Mouse (Mus musculus) heart, embryonic 16.5 days (tissue): ENCODE measurements around the gene Dgkh. TPM values are rescaled to one million over a fixed set of nuclear protein-coding genes. Genes with fewer than 3 reads are reported as not detected.
A peak's percentile ranks its signal among the peaks of the same experiment; 100 is the strongest.

Experiments used
- ATAC-seq: fragments of 200-750 bp; cut with Nextera tagmentation; replicated peaks from 2 replicates; pipeline ENCODE4 v1.8.0; 2017; ENCODE audit warnings: moderate number of reproducible peaks; ENCODE audit not compliant: insufficient read depth, low FRiP score; ENCODE audit errors: extremely low read depth
- H3K27ac ChIP-seq: fragments of 300-500 bp; sonication (generic); 2 replicates; pipeline ENCODE4 v1.5.1; 2014; ENCODE audit warnings: mild to moderate bottlenecking, low read length, control low read depth, moderate library complexity
- H3K27me3 ChIP-seq: fragments of 300-500 bp; sonication (generic); 2 replicates; pipeline ENCODE4 v1.6.1; 2014; ENCODE audit warnings: low read length, mixed read lengths; ENCODE audit not compliant: control insufficient read depth, insufficient read depth
- H3K36me3 ChIP-seq: fragments of 300-500 bp; sonication (generic); 2 replicates; pipeline ENCODE4 v1.6.1; 2014; ENCODE audit not compliant: control insufficient read depth, insufficient read depth
- H3K4me1 ChIP-seq: fragments of 300-500 bp; sonication (generic); 2 replicates; pipeline ENCODE4 v1.6.1; 2014; ENCODE audit warnings: low read length, mixed read lengths; ENCODE audit not compliant: control insufficient read depth, insufficient read depth
- H3K4me2 ChIP-seq: fragments of 300-500 bp; sonication (generic); 2 replicates; pipeline ENCODE4 v1.6.1; 2014; ENCODE audit warnings: low read depth, mild to moderate bottlenecking, control low read depth, low read length
- H3K4me3 ChIP-seq: fragments of 300-500 bp; sonication (generic); 2 replicates; pipeline ENCODE4 v1.5.1; 2014; ENCODE audit warnings: mild to moderate bottlenecking, control low read depth, low read length
- H3K9ac ChIP-seq: fragments of 300-500 bp; sonication (generic); 2 replicates; pipeline ENCODE4 v1.6.1; 2014; ENCODE audit warnings: low read length, control low read depth
- H3K9me3 ChIP-seq: fragments of 300-500 bp; sonication (generic); replicated peaks from 2 replicates; pipeline ENCODE4 v1.6.1; 2016; ENCODE audit warnings: low read length; ENCODE audit not compliant: control insufficient read depth
- WGBS: fragments of 180-500 bp; shearing (Covaris S2); extraction: QIAGEN DNeasy Blood & Tissue Kit; methylation state at CpG from one replicate; pipeline ENCODE4 v1.1.7; 2014; 5-methylcytosine and 5-hydroxymethylcytosine counted together
- polyA plus RNA-seq: library from polyadenylated mRNA; unstranded; fragments of >200 nt; fragmentation: Nextera tagmentation; extraction: Ambion mirVana; gene quantifications from 2 replicates; pipeline ENCODE4 v1.2.1, GENCODE M21; 2015

Dgkh gene
- polyA plus RNA-seq, 1 experiment from 2014 or later = 1.1 TPM

- Histone ChIP-seq H3K4me1 (no peaks in the 10 kb centered on the region), H3K36me3 (no peaks in the 10 kb centered on the region), H3K27me3 (no peaks in the 10 kb centered on the region), H3K4me3 (no peak overlapping the region), H3K9me3 (no peaks in the 10 kb centered on the region), H3K27ac (no peak overlapping the region), H3K4me2 (no peak overlapping the region), H3K9ac (no peak overlapping the region)
- no peak for ATAC-seq
- WGBS = 48% methylated on average over 7 of the region's 7 CpGs
Observed at GRCm38 (mm10) chr14:78641314-78641713, 91.3 kb downstream of the Dgkh start.

DNA sequence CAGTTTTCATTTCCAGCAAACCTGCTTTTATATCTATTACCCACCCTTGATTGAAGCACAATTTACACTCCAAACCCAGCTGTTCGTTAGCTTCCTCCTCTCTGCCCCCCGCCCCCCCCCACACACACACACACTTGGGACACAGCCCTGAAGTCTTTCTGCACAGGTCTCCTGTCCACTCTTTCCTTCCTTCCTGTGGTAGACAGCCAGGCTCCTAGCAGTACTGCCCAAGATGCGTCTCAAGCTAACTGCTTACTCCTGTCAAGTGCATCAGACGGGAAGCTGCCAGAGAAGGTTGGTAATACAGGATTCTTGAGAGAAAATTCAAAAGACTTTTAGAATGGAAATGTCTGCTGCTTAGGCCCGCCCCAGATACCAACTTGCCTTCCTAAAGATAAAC lies 92.9 kb downstream of the Dgkh start:
- H3K4me2 ChIP-seq = no peak overlapping the region
- WGBS = 64% methylated on average over 5 of the region's 5 CpGs
- no peak overlapping the region for H3K4me3 ChIP-seq
- no peak overlapping the region for H3K9ac ChIP-seq
- no peak overlapping the region for H3K27ac ChIP-seq
- H3K4me1 ChIP-seq = no peaks in the 10 kb centered on the region
- H3K9me3 ChIP-seq = no peaks in the 10 kb centered on the region
- H3K36me3 ChIP-seq = no peaks in the 10 kb centered on the region
- H3K27me3 ChIP-seq = no peaks in the 10 kb centered on the region
- no peak for ATAC-seq

DNA sequence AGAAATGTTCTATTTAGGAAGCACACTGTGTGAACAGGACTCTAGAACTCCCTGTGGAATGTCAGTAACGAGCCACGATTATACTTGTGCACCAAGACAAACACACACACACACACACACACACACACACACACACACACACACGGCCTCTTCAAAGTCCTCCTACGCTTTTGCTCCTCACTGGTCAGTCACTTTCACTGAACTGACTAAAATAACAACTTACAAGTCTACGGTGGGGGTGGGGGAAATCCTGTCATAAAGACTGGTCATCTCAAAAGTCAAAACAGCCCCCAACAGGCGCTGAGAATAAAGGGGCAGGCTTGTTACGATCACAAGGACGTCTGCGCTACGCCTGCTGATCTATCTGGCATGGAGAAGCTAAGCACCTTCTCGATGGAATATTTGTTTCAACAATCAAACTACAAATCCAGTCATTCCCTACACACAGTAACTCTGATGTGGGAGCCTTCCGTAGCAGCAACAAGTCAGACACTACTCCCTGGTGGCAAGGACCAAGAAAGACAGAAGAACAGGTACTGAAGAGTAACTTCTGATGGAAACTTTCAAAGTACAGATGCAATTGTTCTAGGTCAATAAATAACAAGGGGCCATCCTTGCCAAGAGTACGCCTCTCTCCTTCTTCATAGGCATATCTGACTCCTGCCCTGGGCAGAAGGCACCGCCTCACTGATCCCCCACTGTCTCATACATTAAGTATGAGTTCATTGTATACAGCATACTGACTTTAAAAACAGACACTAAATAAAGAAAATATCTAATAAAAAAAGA lies 96.8 kb downstream of the Dgkh start:
- H3K9ac ChIP-seq = no peak overlapping the region
- H3K4me2 ChIP-seq = no peak overlapping the region
- H3K4me1 ChIP-seq = no peaks in the 10 kb centered on the region
- no peak overlapping the region for H3K4me3 ChIP-seq
- H3K27me3 ChIP-seq = no peaks in the 10 kb centered on the region
- H3K27ac ChIP-seq = no peak overlapping the region
- ATAC-seq = no peak
- H3K36me3 ChIP-seq = no peaks in the 10 kb centered on the region
- H3K9me3 ChIP-seq = no peaks in the 10 kb centered on the region
- WGBS = 76% methylated on average over 14 of the region's 14 CpGs

DNA sequence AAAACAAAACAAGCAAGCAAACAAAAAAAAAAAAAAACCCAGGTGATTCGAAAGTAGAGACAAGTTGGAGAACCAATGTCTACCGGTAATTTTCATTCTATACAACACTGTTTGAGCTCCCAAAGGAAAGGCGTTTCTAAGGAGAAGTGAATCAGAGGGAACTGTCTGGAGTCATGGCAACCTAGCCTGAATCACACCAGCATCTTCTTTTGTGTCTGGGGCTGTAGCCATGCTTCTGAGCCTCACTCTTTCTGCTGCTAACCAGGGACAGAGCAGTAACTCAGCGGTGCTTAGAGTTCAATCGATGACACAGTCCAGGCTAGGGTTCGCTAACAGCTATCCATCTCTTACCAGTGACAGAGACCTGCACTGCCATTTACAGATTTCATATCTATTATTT lies 99.8 kb downstream of the Dgkh start:
- Histone ChIP-seq H3K27ac (no peak overlapping the region), H3K9me3 (no peaks in the 10 kb centered on the region), H3K9ac (no peak overlapping the region), H3K27me3 (no peaks in the 10 kb centered on the region), H3K4me1 (no peaks in the 10 kb centered on the region), H3K4me2 (no peak overlapping the region), H3K4me3 (no peak overlapping the region), H3K36me3 (no peaks in the 10 kb centered on the region)
- 88% methylated on average over 6 of the region's 6 CpGs for WGBS
- no peak for ATAC-seq

GRCm38 (mm10) chr14:78630923-78631875 lies 101.4 kb downstream of the Dgkh start:
- no peaks in the 10 kb centered on the region for H3K4me1 ChIP-seq
- no peak overlapping the region for H3K9ac ChIP-seq
- no peaks in the 10 kb centered on the region for H3K9me3 ChIP-seq
- ATAC-seq = peak; percentile 37; the same call in 1 of the 2 replicates
- no peak overlapping the region for H3K4me3 ChIP-seq
- H3K36me3 ChIP-seq = no peaks in the 10 kb centered on the region
- H3K4me2 ChIP-seq = no peak overlapping the region
- no peaks in the 10 kb centered on the region for H3K27me3 ChIP-seq
- WGBS = 79% methylated on average over 4 of the region's 4 CpGs
- no peak overlapping the region for H3K27ac ChIP-seq

- ATAC-seq = no peak
- no peaks in the 10 kb centered on the region for H3K4me1 ChIP-seq
- no peak overlapping the region for H3K4me2 ChIP-seq
- no peak overlapping the region for H3K9ac ChIP-seq
- no peaks in the 10 kb centered on the region for H3K27me3 ChIP-seq
- no peak overlapping the region for H3K27ac ChIP-seq
- H3K9me3 ChIP-seq = no peaks in the 10 kb centered on the region
- H3K36me3 ChIP-seq = 0 out of 2 replicates have a peak, but pooled peaks cover 2% of the 10 kb centered on the region
- 75% methylated on average over 21 of the region's 21 CpGs for WGBS
- no peak overlapping the region for H3K4me3 ChIP-seq
Observed at GRCm38 (mm10) chr14:78627516-78628275, 104.9 kb downstream of the Dgkh start.

DNA sequence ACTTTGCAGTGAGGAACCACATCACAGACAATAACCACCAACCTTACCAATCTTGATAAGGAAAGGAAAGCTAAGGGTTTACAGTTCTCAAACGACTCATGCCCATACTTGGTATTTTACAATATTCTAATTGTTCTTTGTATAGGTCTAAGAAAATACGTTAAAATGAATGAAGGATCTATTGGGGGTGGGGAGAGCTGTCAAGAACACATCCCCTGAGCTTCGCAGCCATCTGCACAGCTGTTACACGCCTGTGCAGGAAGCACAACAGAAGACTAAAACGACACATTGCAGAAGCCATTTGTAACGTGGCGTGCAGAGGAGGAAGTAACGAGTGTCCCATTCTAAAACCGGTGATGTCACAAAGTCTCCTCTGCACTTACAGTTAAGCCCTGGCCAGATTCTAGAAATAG lies 113.7 kb downstream of the Dgkh start:
- WGBS = 65% methylated on average over 9 of the region's 9 CpGs
- no peak overlapping the region for H3K27ac ChIP-seq

DNA sequence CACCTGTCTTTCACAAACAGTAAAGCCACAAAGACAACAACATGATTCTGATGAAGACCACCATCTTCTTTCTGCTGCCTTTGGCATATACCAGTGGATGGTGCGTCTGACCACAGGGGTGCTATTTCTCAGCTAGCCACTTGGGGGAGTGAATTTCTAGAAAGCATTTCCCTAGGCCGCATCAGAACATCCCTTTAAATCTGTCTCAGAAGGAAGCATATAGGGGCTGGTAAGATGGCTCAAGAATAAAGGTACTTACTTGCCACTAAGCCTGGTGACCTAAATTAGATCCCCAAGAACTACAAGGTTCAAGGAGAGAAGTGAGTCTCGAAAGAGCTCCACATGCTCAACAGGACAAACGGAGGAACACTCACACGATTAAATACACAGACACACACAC lies 119.0 kb downstream of the Dgkh start:
- ATAC-seq = no peak
- Histone ChIP-seq H3K27ac (no peak overlapping the region), H3K9me3 (no peaks in the 10 kb centered on the region), H3K4me2 (no peak overlapping the region), H3K4me3 (no peak overlapping the region), H3K4me1 (no peaks in the 10 kb centered on the region), H3K27me3 (no peaks in the 10 kb centered on the region), H3K9ac (no peak overlapping the region), H3K36me3 (peaks cover 5% of the 10 kb centered on the region; the same call in 1 of the 2 replicates)
- 77% methylated on average over 5 of the region's 5 CpGs for WGBS

More for the DNA sequence above, 113.7 kb downstream of the Dgkh start:
- Histone ChIP-seq H3K9me3 (no peaks in the 10 kb centered on the region), H3K4me3 (no peak overlapping the region), H3K27me3 (no peaks in the 10 kb centered on the region), H3K36me3 (peaks cover 8% of the 10 kb centered on the region; the same call in 1 of the 2 replicates), H3K9ac (no peak overlapping the region), H3K4me1 (no peaks in the 10 kb centered on the region), H3K4me2 (no peak overlapping the region)
- ATAC-seq = peak; percentile 41; the same call in 1 of the 2 replicates
